22 mouse cellular contexts compared by ENCODE assay signal in genomic region chr12:35287570-35287969, GRCm38 (mm10).
DNase-seq lines count a peak whose midpoint lies in the region; ATAC-seq and TF ChIP-seq lines count a peak whose summit lies in the region.
"Had no signal": no experiment of that assay in that cellular context is flagged by ENCODE, and none has a peak within 500 bp of the region (broad histone marks: within the 10 kb centered on the region; RNA-seq: fewer than 3 reads in every experiment).

No protein-coding gene starts in this region.

- TF ChIP-seq EP300 in lung, postnatal 0 days (IDR thresholded peaks at IDR 0.05), result no peak

- no peak for DNase-seq in limb, embryonic 10.5 days (ENCODE audit: low spot score)
- peak; percentile 18 for DNase-seq in lung, postnatal 0 days (ENCODE audit: low spot score)
- no peak for DNase-seq in lung, postnatal 10 days
- no peak for DNase-seq in testis, postnatal 10 days (ENCODE audit: low spot score)
- no peak for DNase-seq in layer of hippocampus, adult 11-12 months (ENCODE audit: low spot score)
- DNase-seq: adrenal gland, adult 8-10 months; cerebellum, adult 11-12 months; cerebellum, adult 8-10 months; cerebellum, postnatal 36 days; forebrain, postnatal 0 days had no signal

- H3K36me3 ChIP-seq in limb, embryonic 15.5 days, result no peaks in the 10 kb centered on the region
- H3K36me3 ChIP-seq in limb, embryonic 10.5 days, result no peaks in the 10 kb centered on the region
- H3K36me3 ChIP-seq in lung, postnatal 0 days (ENCODE audit: insufficient read depth, low read length), result no peaks in the 10 kb centered on the region
- H3K36me3 ChIP-seq: G1E; heart, embryonic 12.5 days; heart, embryonic 15.5 days; hindbrain, embryonic 10.5 days; hindbrain, embryonic 13.5 days had no signal

- H3K4me1 ChIP-seq in limb, embryonic 15.5 days, result 0 out of 2 replicates have a peak, but pooled peaks cover 3% of the 10 kb centered on the region
- H3K4me1 ChIP-seq in limb, embryonic 10.5 days, result peaks cover 14% of the 10 kb centered on the region
- no peaks in the 10 kb centered on the region; the same call in 1 of the 2 replicates for H3K4me1 ChIP-seq in lung, postnatal 0 days (ENCODE audit: insufficient read depth, low read depth, low read length)
- H3K4me1 ChIP-seq: heart, embryonic 12.5 days; heart, embryonic 15.5 days; hindbrain, embryonic 10.5 days had no signal

- no peak overlapping the region for H3K4me3 ChIP-seq in limb, embryonic 15.5 days
- H3K4me3 ChIP-seq in limb, embryonic 10.5 days, result no peak overlapping the region
- H3K4me3 ChIP-seq in lung, postnatal 0 days (ENCODE audit: low read depth, low read length), result no peak overlapping the region
- H3K4me3 ChIP-seq: gastrocnemius, adult 2 months; heart, embryonic 12.5 days; heart, embryonic 15.5 days; hindbrain, embryonic 10.5 days; hindbrain, embryonic 13.5 days had no signal

- no peaks in the 10 kb centered on the region for H3K27me3 ChIP-seq in limb, embryonic 15.5 days
- H3K27me3 ChIP-seq in limb, embryonic 10.5 days (ENCODE audit: low read depth, poor library complexity, severe bottlenecking), result no peaks in the 10 kb centered on the region
- no peaks in the 10 kb centered on the region for H3K27me3 ChIP-seq in lung, postnatal 0 days (replicated peaks; ENCODE audit: insufficient read depth, low read length)
- H3K27me3 ChIP-seq: CH12.LX; heart, embryonic 12.5 days; heart, embryonic 15.5 days; hindbrain, embryonic 13.5 days; Patski had no signal

- ATAC-seq in limb, embryonic 15.5 days (ENCODE audit: insufficient number of reproducible peaks, low FRiP score, low TSS enrichment, low read depth), result no peak
- no peak for ATAC-seq in lung, postnatal 0 days
- ATAC-seq in megakaryocyte, adult 5-6 weeks (ENCODE audit: poor library complexity, severe bottlenecking), result peak; percentile 65
- ATAC-seq: forebrain, embryonic 14.5 days; forebrain, postnatal 0 days; hindbrain, embryonic 16.5 days had no signal

- no peak overlapping the region for H3K4me2 ChIP-seq in limb, embryonic 15.5 days
- no peak overlapping the region for H3K4me2 ChIP-seq in lung, postnatal 0 days (replicated peaks; ENCODE audit: low read depth, low read length)
- H3K4me2 ChIP-seq: heart, embryonic 12.5 days; heart, embryonic 15.5 days; hindbrain, embryonic 13.5 days had no signal

- H3K27ac ChIP-seq in limb, embryonic 15.5 days, result peak overlapping the region; percentile 5; the same call in 1 of the 2 replicates
- H3K27ac ChIP-seq in limb, embryonic 10.5 days, result no peak overlapping the region
- peak overlapping the region; percentile 29; the same call in 1 of the 2 replicates for H3K27ac ChIP-seq in lung, postnatal 0 days (ENCODE audit: low read length)
- H3K27ac ChIP-seq: gastrocnemius, adult 2 months; heart, embryonic 15.5 days; hindbrain, embryonic 10.5 days; hindbrain, embryonic 13.5 days had no signal

- no peak overlapping the region for H3K9ac ChIP-seq in limb, embryonic 15.5 days
- no peak overlapping the region for H3K9ac ChIP-seq in lung, postnatal 0 days (replicated peaks; ENCODE audit: low read depth)
- H3K9ac ChIP-seq: forebrain, postnatal 0 days; heart, embryonic 12.5 days; heart, embryonic 15.5 days; hindbrain, embryonic 13.5 days had no signal

- WGBS in limb, embryonic 15.5 days, result 63% methylated on average over 3 of the region's 3 CpGs
- 73% methylated on average over 3 of the region's 3 CpGs for WGBS in limb, embryonic 10.5 days
- WGBS in lung, postnatal 0 days, result 81% methylated on average over 3 of the region's 3 CpGs

- no peaks in the 10 kb centered on the region for H3K9me3 ChIP-seq in limb, embryonic 15.5 days
- H3K9me3 ChIP-seq in limb, embryonic 10.5 days (replicated peaks), result no peaks in the 10 kb centered on the region
- H3K9me3 ChIP-seq in lung, postnatal 0 days (ENCODE audit: low read length), result no peaks in the 10 kb centered on the region
- H3K9me3 ChIP-seq: heart, embryonic 12.5 days; heart, embryonic 15.5 days; hindbrain, embryonic 10.5 days; hindbrain, embryonic 13.5 days had no signal

- no peak for TF ChIP-seq CTCF in lung, postnatal 0 days (IDR thresholded peaks at IDR 0.05)
